Mouse (Mus musculus) midbrain, embryonic 15.5 days (tissue): ENCODE measurements around the gene Egfl8. TPM values are rescaled to one million over a fixed set of nuclear protein-coding genes. Genes with fewer than 3 reads are reported as not detected.

Source experiments
- ATAC-seq: fragments of 200-750 bp; cut with Nextera tagmentation; replicated peaks from 2 replicates; pipeline ENCODE4 v1.8.0; 2017; ENCODE audit warnings: moderate TSS enrichment
- H3K27ac ChIP-seq: fragments of 300-500 bp; sonication (generic); 2 replicates; pipeline ENCODE4 v1.5.1; 2015; ENCODE audit warnings: mild to moderate bottlenecking, inconsistent platforms
- H3K27me3 ChIP-seq: fragments of 300-500 bp; sonication (generic); replicated peaks from 2 replicates; pipeline ENCODE4 v1.6.1; 2015; ENCODE audit warnings: inconsistent platforms
- H3K36me3 ChIP-seq: fragments of 300-500 bp; sonication (generic); replicated peaks from 2 replicates; pipeline ENCODE4 v1.6.1; 2015; ENCODE audit warnings: inconsistent platforms
- H3K4me1 ChIP-seq: fragments of 300-500 bp; sonication (generic); 2 replicates; pipeline ENCODE4 v1.6.1; 2015; ENCODE audit warnings: inconsistent platforms
- H3K4me2 ChIP-seq: fragments of 300-500 bp; sonication (generic); 2 replicates; pipeline ENCODE4 v1.6.1; 2015; ENCODE audit warnings: inconsistent platforms, mild to moderate bottlenecking, moderate library complexity
- H3K4me3 ChIP-seq: fragments of 300-500 bp; sonication (generic); 2 replicates; pipeline ENCODE4 v1.5.1; 2015; ENCODE audit warnings: mild to moderate bottlenecking, inconsistent platforms
- H3K9ac ChIP-seq: fragments of 300-500 bp; sonication (generic); 2 replicates; pipeline ENCODE4 v1.6.1; 2015; ENCODE audit warnings: mild to moderate bottlenecking, inconsistent platforms
- H3K9me3 ChIP-seq: fragments of 300-500 bp; sonication (generic); 2 replicates; pipeline ENCODE4 v1.6.1; 2016; ENCODE audit warnings: inconsistent platforms
- WGBS: fragments of 180-500 bp; shearing (Covaris S2); methylation state at CpG from one replicate; pipeline ENCODE4 v1.1.7; 2015; ENCODE audit warnings: mixed read lengths; 5-methylcytosine and 5-hydroxymethylcytosine counted together
- polyA plus RNA-seq: library from polyadenylated mRNA; unstranded; fragments of >200 nt; fragmentation: Nextera tagmentation; extraction: Ambion mirVana; gene quantifications from 2 replicates; pipeline ENCODE4 v1.2.1, GENCODE M21; 2015

Gene Egfl8
- polyA plus RNA-seq, 1 experiment from 2014 or later, result 9.2 TPM

DNA sequence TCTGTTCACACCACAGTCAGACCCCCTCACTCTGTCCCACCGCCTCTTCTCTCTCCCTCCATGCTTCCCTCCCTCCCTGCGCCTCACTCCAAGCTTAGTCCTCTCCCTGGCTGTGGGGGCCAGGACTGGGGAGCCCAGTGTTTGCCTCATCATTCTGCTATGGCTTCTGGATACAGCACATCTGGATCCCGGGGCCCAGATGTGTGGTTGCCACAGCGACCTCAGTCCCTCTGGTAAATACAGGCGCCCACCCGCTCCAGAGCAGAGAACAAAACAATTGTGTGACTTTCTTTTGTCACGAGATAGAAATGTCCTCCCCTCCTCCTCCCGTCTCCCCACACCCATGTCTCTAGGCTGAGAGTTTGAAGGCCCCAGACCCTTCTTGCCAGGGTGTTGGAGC lies 40.9 kb upstream of the Egfl8 start:
- peaks cover 21% of the 10 kb centered on the region for H3K27me3 ChIP-seq
- H3K9ac ChIP-seq, result no peak overlapping the region
- H3K36me3 ChIP-seq, result peaks cover 13% of the 10 kb centered on the region; the same call in 1 of the 2 replicates
- WGBS, result 34% methylated on average over 8 of the region's 8 CpGs
- H3K4me2 ChIP-seq, result no peak overlapping the region
- H3K9me3 ChIP-seq, result no peaks in the 10 kb centered on the region
- no peak overlapping the region for H3K4me3 ChIP-seq
- H3K27ac ChIP-seq, result no peak overlapping the region
- H3K4me1 ChIP-seq, result 0 out of 2 replicates have a peak, but pooled peaks cover 6% of the 10 kb centered on the region
- ATAC-seq, result no peak

DNA sequence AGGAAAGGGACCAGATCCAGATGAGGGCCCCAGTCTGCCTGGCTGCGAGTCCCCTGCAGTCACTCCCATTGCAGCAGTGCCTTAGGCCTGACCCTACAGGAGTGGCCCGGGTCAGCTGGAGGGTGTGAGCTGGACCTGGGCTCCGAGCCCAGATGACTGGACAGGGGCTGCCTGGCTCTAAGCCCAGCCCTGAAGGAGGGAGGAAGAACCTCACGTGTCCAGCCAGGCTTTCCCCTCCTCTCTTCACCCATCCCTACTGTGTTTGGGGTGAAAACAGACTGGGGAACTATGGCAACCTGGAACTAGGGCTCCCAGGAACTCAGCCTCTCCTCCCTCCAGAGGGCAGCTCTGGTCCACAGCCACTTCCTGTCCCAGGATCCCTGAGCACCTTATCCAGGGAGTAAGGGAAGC lies 39.8 kb upstream of the Egfl8 start:
- peaks cover 21% of the 10 kb centered on the region; the same call in 1 of the 2 replicates for H3K36me3 ChIP-seq
- peaks cover 13% of the 10 kb centered on the region for H3K27me3 ChIP-seq
- ATAC-seq, result peak; percentile 25; the same call in 1 of the 2 replicates
- no peaks in the 10 kb centered on the region for H3K4me1 ChIP-seq
- no peak overlapping the region for H3K4me2 ChIP-seq
- no peak overlapping the region for H3K27ac ChIP-seq
- H3K4me3 ChIP-seq, result no peak overlapping the region
- no peak overlapping the region for H3K9ac ChIP-seq
- no peaks in the 10 kb centered on the region for H3K9me3 ChIP-seq
- WGBS, result 63% methylated on average over 4 of the region's 4 CpGs

DNA sequence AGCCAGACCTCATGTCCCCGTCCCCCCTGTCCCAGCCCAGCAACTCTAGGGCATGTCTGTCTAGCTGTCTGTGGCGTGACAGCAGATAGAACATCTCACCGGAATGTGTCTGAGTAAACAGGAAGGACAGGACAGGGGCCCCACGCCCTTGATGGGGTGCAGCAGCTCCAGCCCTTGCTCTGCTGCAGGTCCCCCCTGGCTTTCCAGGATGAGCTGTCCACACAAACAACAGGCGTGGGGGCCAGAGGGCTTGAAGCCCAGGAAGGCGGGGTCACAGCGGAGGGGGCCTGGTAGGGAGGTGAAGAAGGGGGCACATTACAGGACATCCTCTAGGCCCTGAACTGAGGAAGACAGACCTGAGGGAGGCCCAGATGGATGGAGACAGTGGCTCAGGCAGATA lies 39.4 kb upstream of the Egfl8 start:
- Histone ChIP-seq H3K27ac (no peak overlapping the region), H3K27me3 (peaks cover 9% of the 10 kb centered on the region), H3K4me3 (no peak overlapping the region), H3K4me1 (no peaks in the 10 kb centered on the region), H3K9ac (no peak overlapping the region), H3K9me3 (no peaks in the 10 kb centered on the region), H3K4me2 (no peak overlapping the region), H3K36me3 (peaks cover 25% of the 10 kb centered on the region; the same call in 1 of the 2 replicates)
- WGBS, result 87% methylated on average over 7 of the region's 7 CpGs
- no peak for ATAC-seq

DNA sequence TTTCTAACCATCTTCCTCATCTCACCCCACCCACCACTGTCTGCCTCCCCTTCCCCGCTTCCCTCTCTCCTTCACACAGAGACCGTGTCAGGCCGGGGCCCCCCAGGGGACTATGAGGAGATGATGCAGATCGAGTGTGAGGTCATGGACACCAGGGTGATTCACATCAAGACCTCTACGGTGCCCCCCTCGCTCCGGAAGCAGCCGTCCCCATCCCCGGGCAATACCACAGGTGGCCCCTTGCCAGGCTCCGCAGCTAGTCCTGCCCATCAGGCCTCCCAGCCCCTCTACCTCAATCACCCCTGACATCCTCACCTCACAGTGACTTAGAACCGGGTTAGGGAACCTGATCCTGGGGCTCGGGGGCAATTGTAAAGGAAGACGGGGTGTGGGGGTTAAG lies 38.6 kb upstream of the Egfl8 start:
- H3K9me3 ChIP-seq, result no peaks in the 10 kb centered on the region
- no peak overlapping the region for H3K4me3 ChIP-seq
- 96% methylated on average over 13 of the region's 13 CpGs for WGBS
- H3K9ac ChIP-seq, result no peak overlapping the region
- 0 out of 2 replicates have a peak, but pooled peaks cover 5% of the 10 kb centered on the region for H3K27me3 ChIP-seq
- no peaks in the 10 kb centered on the region for H3K4me1 ChIP-seq
- peaks cover 27% of the 10 kb centered on the region; the same call in 1 of the 2 replicates for H3K36me3 ChIP-seq
- no peak overlapping the region for H3K4me2 ChIP-seq
- no peak for ATAC-seq
- H3K27ac ChIP-seq, result no peak overlapping the region

DNA sequence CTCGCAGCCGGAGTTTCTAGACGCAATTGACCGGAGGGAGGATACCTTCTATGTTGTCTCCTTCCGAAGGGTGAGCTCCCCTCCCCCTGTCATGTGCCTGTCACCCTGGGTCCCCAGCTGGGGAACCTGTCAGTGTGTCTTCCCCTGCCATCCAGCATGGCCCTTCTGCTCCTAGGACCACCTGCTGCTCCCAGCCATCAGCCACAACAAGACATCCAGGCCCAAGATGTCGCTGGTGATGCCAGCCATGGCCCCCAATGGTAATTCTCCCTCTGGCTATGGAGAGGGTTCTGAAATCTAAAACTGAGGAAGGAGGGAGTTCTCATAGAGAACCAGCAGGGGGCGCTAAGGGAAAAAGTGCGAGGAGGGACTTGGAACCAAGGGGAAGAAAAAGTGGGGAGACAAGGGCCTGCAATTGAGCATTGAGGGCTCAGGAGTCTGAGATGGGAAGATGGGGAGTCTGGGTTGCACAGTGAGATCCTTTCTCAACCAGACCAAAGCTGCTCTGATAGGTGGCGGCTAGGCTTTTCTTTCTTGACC lies 38.0 kb upstream of the Egfl8 start:
- H3K9ac ChIP-seq, result no peak overlapping the region
- peaks cover under 1% of the 10 kb centered on the region; the same call in 1 of the 2 replicates for H3K4me1 ChIP-seq
- H3K36me3 ChIP-seq, result peaks cover 27% of the 10 kb centered on the region; the same call in 1 of the 2 replicates
- H3K4me2 ChIP-seq, result no peak overlapping the region
- H3K9me3 ChIP-seq, result no peaks in the 10 kb centered on the region
- H3K4me3 ChIP-seq, result no peak overlapping the region
- 66% methylated on average over 9 of the region's 9 CpGs for WGBS
- H3K27me3 ChIP-seq, result no peaks in the 10 kb centered on the region
- H3K27ac ChIP-seq, result no peak overlapping the region
- ATAC-seq, result no peak

DNA sequence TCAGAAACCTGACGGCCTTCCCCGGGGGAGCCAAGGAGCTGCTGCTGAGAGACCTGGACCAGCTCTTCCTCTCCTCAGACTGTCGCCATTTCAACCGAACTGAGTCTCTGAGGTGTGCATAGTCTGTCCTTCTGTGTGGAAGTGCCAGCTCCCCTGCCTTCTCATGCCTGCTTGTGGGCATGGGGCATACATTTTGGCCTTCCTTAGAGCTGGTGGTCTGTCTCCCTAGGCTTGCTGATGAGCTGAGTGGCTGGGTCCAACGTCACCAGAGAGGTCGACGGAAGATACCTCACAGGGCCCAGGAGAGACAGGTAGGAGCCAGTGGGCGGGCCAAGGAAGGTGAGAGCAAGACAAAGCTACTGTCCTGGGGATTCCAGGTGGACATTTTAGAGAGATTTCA lies 37.2 kb upstream of the Egfl8 start:
- Histone ChIP-seq H3K27ac (no peak overlapping the region), H3K9me3 (no peaks in the 10 kb centered on the region), H3K4me1 (peaks cover 9% of the 10 kb centered on the region), H3K4me3 (no peak overlapping the region), H3K36me3 (peaks cover 27% of the 10 kb centered on the region; the same call in 1 of the 2 replicates), H3K27me3 (no peaks in the 10 kb centered on the region), H3K9ac (no peak overlapping the region), H3K4me2 (no peak overlapping the region)
- 94% methylated on average over 8 of the region's 8 CpGs for WGBS
- ATAC-seq, result no peak

DNA sequence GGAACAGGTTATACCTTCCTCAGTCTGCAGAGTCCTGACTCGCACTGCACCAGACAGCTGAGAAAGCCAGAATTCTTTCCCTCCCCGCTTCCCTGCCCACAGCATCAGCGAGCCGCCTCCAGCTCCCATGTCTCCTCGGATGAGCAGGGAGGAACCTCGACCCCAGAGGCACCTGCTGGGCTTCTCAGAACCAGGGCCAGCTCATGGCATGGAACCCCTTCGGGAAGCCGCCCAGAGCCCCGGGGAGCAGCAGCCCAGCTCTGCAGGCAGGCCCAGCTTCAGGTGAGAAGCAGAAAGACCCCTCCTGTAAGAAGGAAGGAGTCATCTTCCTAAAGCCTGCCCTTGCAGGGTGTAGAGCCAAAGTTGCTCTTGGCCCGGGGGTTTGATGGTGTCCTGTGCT lies 36.8 kb upstream of the Egfl8 start:
- Histone ChIP-seq H3K4me2 (no peak overlapping the region), H3K27ac (no peak overlapping the region), H3K9ac (no peak overlapping the region), H3K27me3 (no peaks in the 10 kb centered on the region), H3K36me3 (peaks cover 27% of the 10 kb centered on the region; the same call in 1 of the 2 replicates), H3K4me3 (no peak overlapping the region), H3K4me1 (peaks cover 13% of the 10 kb centered on the region), H3K9me3 (no peaks in the 10 kb centered on the region)
- 89% methylated on average over 10 of the region's 10 CpGs for WGBS
- ATAC-seq, result no peak

DNA sequence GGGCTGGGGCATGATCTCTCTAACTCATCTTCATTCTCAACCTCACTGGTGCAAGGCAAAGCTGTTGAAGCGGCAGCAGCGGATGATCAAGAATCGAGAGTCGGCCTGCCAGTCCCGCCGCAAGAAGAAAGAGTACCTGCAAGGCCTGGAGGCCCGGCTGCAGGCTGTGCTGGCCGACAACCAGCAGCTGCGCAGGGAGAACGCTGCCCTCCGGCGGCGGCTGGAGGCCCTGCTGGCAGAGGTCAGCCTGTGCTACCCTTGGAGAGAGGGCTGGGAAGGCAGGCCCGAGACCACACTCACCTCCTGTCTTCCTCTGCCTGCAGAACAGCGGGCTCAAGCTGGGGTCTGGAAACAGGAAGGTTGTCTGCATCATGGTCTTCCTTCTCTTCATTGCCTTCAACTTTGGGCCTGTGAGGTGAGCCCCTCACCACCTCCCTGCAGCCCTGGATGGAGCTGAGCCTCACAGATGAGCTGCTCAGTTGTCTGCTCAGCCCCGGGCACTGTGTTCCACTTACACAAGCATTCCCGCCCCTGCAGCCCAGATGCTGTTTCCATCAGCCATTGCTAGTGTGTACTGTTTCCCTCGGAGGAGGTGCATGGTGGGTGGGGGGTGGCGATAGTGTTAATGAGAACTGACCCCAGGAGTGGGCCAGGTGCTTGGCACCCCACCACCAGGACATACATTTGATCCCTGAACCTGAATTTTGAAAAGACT lies 35.9 kb upstream of the Egfl8 start:
- Histone ChIP-seq H3K36me3 (peaks cover 27% of the 10 kb centered on the region; the same call in 1 of the 2 replicates), H3K4me2 (no peak overlapping the region)

DNA sequence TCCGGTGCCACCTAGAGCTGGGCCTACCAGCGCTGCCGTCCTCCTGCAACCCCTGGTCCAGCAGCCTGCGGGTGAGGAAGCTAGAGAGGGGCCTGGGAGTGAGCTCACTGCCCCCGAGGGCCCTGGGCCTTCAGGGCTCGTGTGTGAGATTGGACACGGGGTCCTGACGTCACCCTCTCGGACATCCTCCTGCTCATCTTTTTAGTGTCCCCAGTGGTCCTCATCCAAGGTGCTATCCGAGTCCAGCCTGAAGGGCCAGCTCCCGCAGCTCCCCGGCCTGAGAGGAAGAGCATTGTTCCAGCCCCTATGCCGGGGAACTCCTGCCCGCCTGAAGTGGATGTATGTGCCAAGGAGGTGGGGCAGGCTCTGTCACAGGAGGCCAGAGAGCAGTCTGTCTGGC lies 35.0 kb upstream of the Egfl8 start:
- peaks cover 27% of the 10 kb centered on the region; the same call in 1 of the 2 replicates for H3K36me3 ChIP-seq

More for the DNA sequence above, 35.9 kb upstream of the Egfl8 start:
- Histone ChIP-seq H3K9ac (no peak overlapping the region), H3K27me3 (no peaks in the 10 kb centered on the region), H3K4me3 (no peak overlapping the region), H3K4me1 (peaks cover 16% of the 10 kb centered on the region), H3K27ac (no peak overlapping the region), H3K9me3 (no peaks in the 10 kb centered on the region)
- WGBS, result 47% methylated on average over 19 of the region's 19 CpGs
- ATAC-seq, result no peak

DNA sequence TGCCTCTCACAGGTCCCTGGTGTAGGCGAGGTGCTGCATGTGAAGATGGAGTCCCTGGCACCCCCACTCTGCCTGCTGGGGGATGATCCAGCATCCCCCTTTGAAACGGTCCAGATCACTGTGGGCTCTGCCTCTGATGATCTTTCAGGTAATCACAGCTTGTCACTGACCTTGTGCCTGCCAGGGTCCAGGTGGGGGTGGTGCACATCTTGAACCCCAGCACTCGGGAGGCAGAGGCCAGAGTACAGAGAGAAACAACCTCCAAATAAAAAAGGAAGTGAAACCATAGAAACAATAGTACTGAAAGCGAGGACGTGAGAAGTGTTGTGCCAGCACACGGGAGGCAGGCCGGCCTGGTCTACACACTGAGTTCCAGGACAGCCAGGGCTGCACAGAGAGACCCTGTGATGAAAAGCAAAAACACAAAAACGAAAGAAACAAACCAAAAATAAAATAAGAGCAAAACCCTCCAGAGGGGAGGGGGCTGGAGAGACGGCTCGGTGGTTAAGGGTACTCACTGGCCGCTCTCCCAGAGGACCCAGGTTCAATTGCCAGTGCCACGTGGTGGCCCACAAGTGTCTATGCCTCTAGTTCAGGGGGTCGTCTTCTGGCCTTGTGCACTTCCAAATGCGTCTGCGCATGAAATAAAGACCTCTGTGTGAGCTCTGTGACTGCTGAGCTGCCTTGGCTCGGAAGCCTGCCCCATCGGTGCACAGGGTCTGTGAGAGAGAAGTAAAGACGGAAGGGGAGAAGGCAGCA lies 33.5 kb upstream of the Egfl8 start:
- ATAC-seq, result no peak
- Histone ChIP-seq H3K4me1 (peaks cover 34% of the 10 kb centered on the region), H3K27me3 (no peaks in the 10 kb centered on the region), H3K4me3 (no peak overlapping the region), H3K36me3 (peaks cover 27% of the 10 kb centered on the region; the same call in 1 of the 2 replicates), H3K4me2 (no peak overlapping the region), H3K9ac (no peak overlapping the region), H3K9me3 (no peaks in the 10 kb centered on the region), H3K27ac (no peak overlapping the region)
- WGBS, result 91% methylated on average over 18 of the region's 18 CpGs

More for the DNA sequence above, 35.0 kb upstream of the Egfl8 start:
- H3K4me3 ChIP-seq, result no peak overlapping the region
- H3K9ac ChIP-seq, result no peak overlapping the region
- no peaks in the 10 kb centered on the region for H3K27me3 ChIP-seq
- no peak overlapping the region for H3K27ac ChIP-seq
- peaks cover 25% of the 10 kb centered on the region for H3K4me1 ChIP-seq
- 92% methylated on average over 14 of the region's 14 CpGs for WGBS
- H3K9me3 ChIP-seq, result no peaks in the 10 kb centered on the region
- no peak overlapping the region for H3K4me2 ChIP-seq
- no peak for ATAC-seq

DNA sequence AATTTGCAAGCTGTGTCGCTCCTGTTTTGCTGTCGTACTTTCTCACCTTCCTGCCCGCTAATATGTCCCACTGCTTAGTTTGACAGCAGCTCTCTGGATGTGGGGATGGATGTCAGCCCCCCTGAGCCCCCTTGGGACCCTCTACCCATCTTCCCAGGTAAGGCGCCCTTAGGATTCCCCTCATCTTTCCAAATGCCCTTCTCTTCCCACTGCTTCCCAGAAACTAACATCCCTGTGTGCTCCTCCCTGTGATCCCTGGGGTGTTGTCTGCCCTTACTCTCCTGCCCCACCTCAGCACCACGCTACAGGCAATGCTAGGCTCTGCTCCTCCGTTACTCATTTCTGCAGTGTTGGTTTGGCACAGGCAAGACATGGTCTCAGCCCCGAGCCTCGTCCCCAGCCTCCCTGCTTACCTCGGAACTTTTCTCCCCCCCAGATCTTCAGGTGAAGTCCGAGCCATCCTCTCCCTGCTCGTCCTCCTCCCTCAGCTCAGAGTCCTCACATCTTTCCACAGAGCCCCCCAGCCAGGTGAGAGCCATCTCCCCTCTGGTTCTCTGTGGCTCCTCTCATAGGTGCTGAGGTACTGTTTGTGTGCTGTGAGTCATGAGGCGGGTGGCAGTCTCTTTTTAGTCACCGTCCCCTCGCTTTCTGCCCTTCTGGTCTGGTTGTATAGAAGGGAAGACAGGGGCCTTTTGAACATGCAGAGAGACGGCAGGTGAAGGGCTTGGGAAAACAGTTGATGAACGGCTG lies 32.5 kb upstream of the Egfl8 start:
- no peak overlapping the region for H3K9ac ChIP-seq
- WGBS, result 82% methylated on average over 16 of the region's 16 CpGs

More for the DNA sequence above, 32.5 kb upstream of the Egfl8 start:
- H3K9me3 ChIP-seq, result no peaks in the 10 kb centered on the region
- H3K4me2 ChIP-seq, result peak overlapping the region; percentile 82
- H3K4me1 ChIP-seq, result peaks cover 34% of the 10 kb centered on the region
- ATAC-seq, result no peak
- H3K27ac ChIP-seq, result no peak overlapping the region
- H3K36me3 ChIP-seq, result peaks cover 25% of the 10 kb centered on the region; the same call in 1 of the 2 replicates
- no peaks in the 10 kb centered on the region for H3K27me3 ChIP-seq
- H3K4me3 ChIP-seq, result peak overlapping the region; percentile 70
